Mouse (Mus musculus) skeletal muscle tissue, adult 2 months (tissue): Measurements from ENCODE around the gene Hist3h2a.

Source experiments
- DNase-seq: peaks from one replicate; pipeline ENCODE4 v3.0.0-alpha.2; 2012; ENCODE audit warnings: low read depth, low spot score

Gene Hist3h2a

DNA sequence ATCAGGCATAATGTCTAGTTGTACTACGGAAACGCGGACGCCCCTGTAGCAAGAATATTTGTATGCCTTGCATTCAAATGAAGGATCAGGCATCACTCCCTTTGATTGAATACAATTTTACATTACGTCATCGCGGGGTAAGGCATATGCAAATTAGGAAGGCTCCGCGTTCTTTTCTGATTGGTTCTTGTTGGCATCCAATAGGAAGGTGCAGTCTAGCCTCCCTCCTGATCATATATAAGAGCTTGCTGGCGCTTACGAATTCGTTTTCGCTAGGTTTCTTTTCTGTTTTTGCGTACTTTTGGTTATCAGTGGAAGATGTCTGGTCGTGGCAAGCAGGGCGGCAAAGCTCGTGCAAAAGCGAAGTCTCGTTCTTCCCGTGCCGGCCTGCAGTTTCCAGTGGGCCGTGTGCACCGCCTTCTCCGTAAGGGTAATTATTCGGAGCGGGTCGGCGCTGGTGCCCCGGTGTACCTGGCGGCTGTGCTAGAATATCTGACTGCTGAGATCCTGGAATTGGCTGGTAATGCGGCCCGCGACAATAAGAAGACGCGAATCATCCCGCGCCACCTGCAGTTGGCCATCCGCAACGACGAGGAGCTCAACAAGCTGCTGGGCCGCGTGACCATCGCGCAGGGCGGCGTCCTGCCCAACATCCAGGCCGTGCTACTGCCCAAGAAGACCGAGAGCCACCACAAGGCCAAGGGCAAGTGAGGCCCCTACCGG is at the start of gene Hist3h2a, which contains the start of gene Trim17:
Gene Hist3h2a, plus strand, starts transcription at position 266 of the 723 bp plus-strand sequence.
Gene Trim17, plus strand, starts transcription at position 266 of the 723 bp plus-strand sequence.
- DNase-seq, result peak; percentile 97

DNA sequence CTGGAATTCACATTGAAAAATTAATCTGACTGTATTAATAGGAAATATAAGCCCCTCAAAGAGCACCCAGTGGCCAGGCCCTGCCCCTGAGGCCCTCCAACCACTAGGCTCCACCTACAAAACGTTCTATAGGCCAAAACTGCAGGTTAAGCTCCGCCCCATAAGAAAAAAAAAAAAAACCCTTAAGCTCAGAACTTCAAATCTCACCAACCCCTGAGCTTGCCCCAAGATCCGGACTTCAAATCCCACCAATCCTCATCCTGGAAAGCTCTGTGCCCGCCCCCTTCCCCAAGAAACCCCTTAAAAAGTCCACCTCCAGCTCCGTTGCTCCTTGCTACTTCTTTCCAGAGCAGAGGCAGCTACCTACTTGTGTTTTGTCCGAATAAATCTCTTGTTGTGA is 49.6 kb upstream of the Hist3h2a start:
- DNase-seq, result peak; percentile 34

DNA sequence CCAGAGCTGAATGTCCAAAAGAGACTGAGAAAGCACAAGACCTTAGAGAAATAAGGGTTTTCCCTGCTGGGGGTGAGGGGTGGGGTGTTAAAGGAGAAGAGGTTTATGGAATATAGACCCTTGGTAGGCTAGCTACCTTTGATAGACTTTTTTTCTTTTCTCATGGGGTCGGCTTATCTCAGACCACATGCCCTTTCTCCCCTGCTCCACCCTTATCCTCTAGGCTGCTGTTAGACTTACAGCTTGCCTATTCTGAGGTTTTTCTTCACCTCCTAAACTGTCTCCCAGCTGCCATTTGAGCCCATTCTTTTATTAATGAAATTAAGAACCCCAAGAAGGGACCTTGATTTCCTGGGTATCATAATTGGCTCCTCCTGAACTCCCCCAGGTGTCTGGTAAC is 40.7 kb upstream of the Hist3h2a start:
- no peak for DNase-seq

DNA sequence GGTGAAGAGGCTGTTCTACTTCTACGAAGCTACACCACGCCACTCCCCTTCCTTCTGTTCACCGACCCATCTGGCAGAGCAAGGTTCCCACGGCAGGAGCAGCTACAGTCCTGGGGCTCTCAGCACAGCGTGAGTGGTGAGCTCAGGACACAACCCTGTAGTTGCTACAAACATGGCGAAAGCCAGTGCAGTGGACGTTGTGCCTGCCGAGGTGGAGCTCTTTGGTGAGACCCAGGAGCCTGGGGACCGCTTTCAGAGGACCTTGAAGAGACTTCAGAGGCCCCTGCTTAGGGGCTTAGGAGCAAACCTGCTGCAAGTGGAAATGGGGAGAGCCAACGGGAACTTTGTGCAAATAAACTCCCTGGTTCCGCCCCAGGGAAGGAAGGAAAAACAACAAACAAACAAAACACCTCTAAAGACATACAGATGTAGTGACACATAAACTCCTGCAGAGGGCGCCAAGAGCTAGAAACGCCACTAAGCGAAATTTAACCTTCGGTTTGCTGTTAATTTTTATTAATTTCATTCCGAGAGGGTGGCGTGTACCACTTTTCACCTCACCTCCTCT is 39.9 kb upstream of the Hist3h2a start:
- DNase-seq, result peak; percentile 36

DNA sequence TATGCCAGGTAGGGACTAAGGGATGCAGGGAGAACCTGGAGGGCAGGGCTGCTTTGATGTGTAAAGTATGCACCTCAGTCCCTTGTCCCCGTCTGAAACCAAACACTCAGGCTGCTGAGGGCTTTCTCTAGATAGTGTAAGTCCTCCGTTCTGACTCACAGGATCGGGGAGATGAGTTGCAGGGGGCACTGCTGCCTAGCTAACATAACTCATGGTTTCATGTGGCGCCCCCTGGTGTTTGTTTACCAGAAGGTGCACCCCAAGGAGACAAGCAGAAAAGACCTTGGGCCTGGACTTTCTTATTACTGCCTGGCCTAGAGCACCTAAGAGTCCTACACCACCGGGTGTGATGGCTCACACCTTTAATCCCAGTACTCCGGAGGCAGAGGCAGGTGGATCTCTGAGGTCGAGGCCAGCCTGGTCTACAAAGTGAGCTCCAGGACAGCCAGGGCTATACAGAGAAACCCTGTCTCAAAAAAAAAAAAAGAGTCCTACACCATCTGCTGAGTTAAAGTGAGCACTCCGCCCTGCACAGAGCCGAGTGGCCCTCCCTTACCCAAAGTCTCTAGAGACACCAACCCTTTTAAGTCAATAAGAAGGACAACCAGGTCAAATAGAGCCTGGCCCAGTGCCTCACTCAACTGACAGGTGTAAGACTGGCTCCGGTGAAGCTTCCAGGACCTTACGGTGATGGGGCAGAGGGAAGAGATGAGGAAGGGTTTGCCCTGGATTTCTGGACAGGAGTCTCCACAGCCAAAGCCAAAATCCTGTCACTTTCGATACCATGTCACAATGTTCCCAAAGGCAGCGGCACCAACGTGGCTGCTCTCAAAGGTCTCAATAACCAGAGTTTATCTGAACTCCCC is 37.4 kb upstream of the Hist3h2a start:
- DNase-seq, result no peak

DNA sequence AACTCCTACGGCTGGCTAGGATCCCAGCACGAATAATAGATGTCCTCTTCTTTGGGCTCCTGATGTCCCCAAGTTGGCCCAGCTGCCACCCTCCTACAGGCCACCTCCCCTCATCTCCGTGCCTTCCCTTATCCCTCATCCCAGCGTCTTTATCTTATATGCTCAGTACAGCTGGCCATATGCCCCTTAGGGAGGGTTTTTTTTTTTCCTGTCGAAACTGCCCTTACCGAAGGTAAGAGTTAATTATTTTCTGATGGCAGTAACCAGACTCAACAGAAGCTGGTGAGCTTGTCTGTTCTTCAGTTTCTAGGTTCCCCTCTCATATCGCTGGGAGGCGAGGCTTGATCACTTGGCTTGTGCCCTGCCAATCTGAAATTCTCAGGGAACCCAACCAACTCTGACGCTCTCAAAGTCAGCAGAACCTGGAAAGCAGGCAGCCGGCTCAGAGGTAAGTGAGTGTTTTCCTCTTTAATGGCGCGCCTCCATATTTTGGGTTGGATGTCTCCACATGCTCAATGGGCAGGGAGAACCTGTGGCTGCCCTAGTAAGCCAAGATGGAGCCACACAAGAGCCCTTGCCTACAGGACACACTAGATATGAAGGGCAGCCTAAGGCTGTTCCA is 36.6 kb upstream of the Hist3h2a start, which contains the start of gene Btnl10:
Gene Btnl10, plus strand, starts transcription at position 164 of the 622 bp plus-strand sequence.
- DNase-seq, result no peak

DNA sequence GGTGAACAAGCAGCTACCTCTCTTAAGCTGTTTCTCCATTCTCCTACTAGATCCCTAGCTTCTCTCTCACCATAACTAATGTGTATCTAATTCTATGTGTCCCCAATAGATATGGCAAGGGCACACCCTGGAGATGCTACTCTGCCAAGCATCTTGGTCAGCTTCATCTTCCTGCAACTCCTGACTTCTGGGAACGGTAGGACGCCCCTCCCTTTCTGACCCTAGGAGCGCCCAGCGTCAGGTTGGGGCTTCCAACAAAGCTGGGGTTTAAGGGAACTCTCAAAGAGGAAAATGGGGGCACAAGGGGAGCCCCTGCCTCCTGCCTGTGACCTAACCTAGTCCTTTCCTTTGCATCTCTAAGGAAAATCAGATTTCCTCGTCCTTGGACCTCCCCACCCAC is 35.7 kb upstream of the Hist3h2a start:
- no peak for DNase-seq

DNA sequence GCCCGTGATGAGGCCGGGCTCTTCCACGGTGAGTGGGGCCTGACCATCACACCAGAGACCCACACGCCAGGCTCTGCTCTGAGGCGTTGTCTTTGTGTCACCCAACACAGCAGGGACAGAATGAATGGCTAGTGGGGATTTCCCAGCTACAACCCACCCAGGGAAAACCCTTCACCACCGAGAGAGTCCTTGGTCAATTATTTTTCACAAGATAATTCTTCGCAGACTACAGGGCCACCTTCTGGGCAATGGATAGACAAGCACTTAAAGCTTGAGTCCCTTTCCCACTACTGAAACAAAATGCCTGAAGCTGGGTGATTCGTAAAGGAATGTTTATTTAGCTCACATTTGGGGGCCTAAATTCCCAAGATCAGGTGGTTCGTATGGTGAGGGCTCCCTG is 32.1 kb upstream of the Hist3h2a start:
- no peak for DNase-seq

DNA sequence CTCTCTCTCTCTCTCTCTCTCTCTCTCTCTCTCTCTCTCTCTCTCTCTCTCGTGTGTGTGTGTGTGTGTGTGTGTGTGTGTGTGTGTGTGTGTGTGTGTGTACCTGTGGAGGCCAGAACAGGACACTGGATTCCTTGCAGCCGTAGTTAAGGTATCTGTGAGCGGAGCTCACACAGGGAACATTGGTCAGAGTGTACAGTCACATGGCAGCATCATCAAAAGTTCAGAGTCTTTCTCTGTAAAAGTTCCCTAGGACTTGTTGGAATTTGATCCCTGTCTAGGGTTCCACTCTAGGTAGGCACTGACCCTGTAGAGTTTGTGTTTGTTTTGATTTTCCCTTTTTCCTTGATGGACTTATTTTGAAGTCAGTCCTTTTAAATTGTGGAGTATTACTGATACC is 27.8 kb upstream of the Hist3h2a start:
- DNase-seq, result no peak

DNA sequence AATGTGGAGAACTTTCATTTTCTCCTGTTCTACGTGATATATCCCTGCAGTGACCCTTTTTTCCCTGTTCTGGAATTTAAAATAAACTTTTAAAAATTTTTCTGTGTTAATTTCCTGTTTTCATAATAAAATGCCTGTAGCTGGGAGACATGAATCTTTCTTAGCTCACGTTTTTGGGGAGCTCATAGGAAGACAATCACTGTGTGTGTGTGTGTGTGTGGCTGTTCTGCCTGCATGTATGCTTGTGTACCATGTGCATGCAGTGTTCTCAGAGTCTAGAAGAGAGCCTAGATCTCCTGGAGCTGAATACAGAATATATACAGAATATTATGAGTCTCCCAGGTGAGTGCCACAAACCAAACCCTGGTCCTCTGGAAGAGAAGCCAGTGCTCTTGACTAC is 27.4 kb upstream of the Hist3h2a start:
- DNase-seq, result no peak

DNA sequence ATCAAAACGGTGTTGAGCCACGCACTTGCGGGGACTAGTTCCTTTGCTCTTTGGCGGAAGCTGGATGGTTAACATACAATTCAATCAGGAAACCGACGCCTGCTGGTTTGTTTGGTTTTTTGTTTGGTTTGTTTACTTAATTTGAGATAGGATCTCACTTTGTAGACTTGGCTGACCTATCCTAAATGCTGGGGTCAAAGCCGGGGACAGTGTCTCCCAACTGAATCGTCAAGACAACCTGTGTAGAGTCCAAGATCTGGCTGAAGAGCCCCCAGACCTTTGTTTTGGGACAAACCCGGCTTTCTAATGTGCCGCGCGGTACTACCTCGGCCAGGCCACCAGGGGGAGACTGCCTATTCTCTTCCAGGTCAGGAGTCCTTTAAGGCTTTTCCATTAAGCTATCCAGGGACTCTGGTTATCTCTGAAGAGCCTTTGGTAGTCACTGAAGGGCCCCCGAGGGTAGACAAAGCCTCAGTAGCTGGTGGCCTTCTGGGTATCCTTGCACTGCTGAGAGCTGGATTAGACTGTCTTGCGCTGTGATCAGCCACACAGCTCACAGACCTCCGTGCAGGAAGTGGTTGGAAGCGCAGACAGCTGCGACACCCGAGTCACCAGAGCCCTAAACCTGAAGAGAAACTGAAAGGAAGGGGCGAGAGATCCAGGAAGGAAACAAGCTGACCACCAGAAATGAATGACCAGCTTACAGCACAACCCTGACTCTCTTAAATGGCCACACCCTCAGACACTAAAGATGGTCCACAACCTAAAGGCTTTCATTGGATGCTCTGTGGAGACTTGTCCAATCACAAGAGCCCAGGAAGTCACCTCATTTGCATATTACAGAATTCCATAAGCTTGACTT is 26.5 kb upstream of the Hist3h2a start:
- DNase-seq, result peak; percentile 44

DNA sequence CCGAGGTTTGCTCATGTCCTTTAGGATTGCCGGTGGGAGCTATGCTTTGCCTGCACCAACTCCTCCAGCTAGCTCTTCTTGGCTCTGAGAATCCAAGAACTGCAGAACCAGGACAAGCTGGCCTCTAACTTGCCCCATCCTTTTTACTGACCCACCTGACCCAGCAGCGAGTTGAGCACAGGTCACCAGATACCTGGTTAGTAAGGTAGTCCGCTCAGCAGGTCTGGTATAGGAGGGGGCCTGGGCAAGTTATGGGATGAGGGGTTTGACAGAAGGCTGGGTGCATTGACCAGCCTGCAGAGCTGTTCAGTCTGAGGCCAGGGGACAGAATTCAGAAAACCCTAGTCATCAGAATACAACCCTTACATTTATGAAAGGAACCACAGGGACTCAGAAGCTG is 25.4 kb upstream of the Hist3h2a start:
- DNase-seq, result no peak

DNA sequence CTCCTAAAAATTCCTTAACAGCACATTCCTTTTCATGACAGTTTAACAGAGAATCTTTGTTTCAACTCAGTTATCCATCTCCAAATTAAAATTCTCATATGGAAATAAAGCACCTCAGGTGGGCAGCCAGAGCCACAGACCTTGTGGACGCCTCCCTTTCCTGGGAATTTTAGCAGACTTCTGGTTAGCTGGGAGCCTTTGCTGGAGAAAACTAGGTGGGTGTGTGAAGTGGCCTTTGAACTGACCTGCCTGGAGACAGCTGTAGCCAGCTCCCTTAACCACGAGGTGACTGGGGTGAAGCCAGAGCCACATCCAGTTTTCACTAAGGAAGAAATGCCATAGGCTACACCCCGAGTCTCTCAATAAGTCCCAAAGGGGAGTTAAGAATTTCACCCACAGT is 24.8 kb upstream of the Hist3h2a start:
- no peak for DNase-seq

DNA sequence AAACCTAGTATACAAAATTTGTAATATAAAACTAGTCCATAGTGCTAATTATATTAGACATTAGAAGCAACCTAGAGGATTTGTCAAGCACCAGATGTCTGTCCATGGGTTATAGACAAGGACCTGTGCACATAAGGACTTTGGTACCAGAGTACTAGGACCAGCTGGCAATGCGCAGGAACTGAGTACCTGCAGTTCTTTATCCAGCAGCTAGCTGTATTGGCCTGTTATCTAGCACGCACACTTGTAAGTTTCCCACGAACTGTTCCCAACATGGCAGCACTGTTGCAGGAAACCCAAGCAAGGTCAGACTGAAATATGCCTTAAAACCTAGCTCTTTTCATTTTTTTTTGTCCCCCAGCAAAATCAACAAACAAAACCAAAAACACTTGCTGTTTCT is 24.2 kb upstream of the Hist3h2a start:
- no peak for DNase-seq

DNA sequence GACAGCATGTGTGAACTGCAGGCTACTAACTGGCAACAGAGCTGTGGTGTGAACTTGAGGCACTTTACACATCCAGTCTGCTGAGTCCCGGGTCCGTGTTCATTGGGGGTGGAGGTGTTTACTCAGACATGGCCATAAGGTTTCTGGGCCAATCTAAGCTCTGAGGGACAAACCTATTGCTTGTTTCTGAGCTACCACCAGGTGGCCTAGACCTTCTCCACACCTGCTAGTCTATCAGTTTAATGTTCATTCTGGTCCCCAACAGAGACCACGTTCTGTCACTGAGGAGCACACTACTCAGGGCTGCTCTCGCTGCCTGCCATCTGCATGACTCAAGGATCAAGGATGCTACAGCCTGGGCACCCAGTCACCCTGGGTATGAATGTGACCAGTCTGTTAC is 22.9 kb upstream of the Hist3h2a start:
- no peak for DNase-seq

DNA sequence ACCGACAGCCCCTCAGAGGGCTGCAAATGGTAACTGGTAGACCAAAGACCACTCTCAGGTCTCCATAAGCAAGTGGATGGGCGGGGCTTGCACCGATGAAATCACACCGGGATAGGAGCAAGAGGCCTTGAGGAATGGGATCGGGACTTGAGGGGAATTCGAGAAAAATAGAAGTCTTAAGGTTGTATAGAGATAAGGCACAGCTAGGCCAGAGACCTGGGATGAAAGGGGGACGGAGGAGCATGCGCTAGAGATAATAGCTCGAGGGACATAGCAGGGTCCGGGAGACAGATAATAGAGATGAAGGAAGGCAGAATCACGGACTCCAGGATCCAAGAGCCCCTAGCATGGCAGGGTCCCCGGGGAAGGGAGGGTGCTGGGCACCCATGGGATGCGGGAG is 16.6 kb upstream of the Hist3h2a start:
- no peak for DNase-seq

DNA sequence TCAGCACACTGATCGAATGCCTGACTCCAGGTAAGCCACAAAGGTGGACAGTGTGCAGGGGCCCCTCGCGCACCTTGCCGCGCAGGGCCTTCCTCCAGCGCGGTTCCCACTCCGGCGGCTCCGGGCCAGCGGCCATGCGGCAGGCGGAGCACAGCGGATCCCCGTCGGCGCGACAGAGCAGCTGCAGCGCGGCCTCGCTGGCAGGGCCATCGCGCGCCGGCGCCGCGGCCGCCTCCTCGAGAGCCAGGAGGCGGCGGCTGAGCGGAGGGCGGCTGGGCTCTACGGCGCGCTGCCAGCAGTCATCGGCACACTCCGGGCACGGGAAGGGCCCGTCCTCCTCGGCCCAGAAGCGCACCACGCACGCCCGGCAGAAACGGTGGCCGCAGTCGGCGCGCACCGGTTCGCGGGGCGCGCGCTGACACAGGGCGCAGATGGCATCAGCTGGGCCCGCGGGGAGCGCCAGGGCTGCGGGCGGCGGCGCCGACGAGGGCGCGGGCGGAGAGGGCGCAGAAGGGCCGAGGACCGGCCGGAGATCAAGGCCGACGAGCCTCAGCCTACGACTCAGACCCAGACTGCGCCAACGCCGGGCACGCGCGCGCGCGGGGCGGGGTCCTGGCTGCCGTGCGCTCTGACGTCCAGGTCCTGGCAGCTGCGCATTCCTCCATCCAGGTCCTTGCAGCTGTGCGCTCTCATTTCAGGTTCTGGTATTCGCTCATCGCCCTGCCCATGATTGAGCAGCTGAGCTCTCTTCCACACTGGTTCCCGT is 16.0 kb upstream of the Hist3h2a start, which contains the start of gene Rnf187:
Gene Rnf187, minus strand, starts transcription at position 595 of the 766 bp plus-strand sequence.
- DNase-seq, result peak; percentile 87

DNA sequence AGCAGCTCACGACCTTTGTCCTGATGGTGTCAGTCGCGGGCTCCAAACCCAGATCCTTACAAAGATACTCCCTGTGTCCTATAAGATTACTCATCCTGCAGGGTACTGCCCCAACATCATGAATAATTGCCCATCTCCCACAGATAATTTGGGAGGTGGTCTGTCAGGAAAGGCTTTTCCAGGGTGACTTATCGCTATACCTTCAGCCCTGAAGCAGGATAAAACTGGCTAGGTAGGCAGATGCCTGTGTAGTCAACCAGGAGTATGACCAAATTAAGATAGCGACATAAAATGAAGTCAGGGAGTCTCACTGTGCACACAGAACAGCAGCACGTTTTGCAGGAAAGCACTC is 15.4 kb upstream of the Hist3h2a start:
- DNase-seq, result no peak

DNA sequence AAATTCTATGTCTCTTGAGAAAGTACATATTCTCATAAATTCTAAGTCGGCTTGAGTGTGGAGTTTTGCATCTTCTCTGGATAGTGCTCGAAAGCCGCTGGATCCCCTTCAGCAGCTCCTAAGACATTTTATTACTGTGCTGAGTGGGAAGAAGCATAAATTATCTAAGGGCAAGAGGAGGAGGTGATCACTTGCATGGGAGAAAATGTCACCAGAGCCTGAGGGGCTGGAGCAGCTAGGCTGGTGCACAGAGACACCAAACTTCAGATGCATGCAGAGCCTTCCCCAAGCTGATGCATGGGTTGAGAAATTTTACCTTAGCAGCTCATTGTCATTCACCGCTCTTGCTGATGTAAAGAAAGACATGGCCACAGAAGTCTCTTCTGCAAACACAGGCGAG is 10.3 kb upstream of the Hist3h2a start:
- DNase-seq, result no peak

DNA sequence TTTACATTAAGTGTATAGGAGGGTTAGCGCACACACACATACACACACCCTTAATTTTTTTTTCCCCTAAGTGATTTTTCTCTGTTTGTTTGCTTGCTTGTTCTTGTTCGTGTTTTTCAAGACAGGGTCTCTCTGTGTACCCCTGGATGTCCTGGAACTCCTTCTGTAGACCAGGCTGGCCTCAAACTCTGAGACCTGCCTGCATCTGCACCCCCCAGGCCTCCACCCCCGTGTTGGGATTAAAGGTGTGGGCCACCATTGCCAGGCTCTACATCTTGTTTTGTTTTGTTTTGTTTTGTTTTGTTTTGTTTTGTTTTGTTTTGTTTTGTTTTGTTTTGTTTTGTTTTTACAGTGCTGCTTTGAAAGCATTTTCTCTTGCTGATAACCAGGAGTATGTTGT is 7.2 kb upstream of the Hist3h2a start:
- DNase-seq, result no peak
